Mouse (Mus musculus) CD4-positive naive resting alpha-beta T cell, adult 76 days (primary cell): Measurements from ENCODE around the gene Soga3. TPM values are rescaled to one million over a fixed set of nuclear protein-coding genes. Genes with fewer than 3 reads are reported as not detected.

Source experiments
- total RNA-seq: library from RNA; stranded (reverse); gene quantifications from one replicate; pipeline ENCODE4 v1.2.4, GENCODE M21; 2023

Gene Soga3
- total RNA-seq, result not detected

DNA sequence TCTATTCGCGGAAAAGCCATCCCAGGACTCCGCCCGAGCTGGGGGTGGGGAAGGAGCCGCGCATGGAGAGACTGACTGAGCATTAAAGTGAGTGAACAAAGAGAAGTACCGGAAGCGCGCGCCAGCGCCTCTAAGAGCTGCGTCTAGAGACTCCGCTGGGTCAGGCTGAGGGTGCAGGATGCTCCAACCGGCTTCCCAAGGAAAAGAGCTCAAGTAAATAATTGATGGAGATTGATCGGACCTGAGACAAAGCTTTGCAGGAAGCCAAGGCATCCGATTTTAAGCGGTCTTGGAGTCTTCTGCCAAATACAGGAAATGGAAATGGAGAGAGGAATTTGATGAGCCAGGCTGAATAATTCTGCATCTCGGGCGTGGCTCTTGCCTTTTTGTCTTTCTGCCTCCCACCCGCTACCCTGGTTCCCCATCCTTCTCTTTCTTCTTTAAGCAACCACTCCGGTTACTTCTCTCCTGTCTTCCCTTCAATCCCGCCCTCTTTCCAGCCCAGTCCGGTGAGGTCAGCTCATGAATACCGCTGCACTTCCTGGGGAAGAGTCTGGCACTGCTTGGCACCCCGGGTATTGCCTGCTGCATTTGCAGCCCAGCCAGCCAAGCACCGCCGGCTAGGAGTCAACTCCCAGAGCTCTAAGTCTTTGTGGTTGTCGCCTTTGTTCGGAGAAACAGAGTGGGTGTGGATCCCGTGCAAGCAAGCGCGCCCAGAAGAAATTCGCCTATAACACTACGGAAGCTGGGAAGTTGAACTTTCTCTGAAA is at the start of gene Soga3:
Gene Soga3 (plus strand): TSS at position 274 of the 770 bp plus-strand sequence.

DNA sequence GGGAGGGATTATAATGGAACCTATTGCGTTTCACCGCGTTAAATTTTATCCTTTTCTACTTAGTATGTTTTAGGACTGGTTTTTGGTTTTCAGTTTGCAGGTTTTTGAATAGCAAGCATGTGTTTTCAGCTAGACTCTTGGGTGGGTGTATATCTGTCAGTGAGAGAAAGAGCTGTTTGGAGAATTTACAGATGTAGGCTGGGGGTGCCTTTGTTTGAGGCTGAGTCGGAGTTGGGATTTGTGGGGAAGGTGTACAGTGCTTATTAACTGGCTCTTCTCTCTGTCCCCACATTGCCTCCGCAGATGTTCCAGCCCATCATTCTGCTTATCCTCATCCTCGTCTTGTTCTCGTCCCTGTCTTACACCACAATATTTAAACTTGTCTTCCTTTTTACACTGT is 55.0 kb downstream of the Soga3 start, which contains the start of gene Gm49353:
Gene Gm49353 (plus strand): TSS at position 313 of the 400 bp plus-strand sequence.

DNA sequence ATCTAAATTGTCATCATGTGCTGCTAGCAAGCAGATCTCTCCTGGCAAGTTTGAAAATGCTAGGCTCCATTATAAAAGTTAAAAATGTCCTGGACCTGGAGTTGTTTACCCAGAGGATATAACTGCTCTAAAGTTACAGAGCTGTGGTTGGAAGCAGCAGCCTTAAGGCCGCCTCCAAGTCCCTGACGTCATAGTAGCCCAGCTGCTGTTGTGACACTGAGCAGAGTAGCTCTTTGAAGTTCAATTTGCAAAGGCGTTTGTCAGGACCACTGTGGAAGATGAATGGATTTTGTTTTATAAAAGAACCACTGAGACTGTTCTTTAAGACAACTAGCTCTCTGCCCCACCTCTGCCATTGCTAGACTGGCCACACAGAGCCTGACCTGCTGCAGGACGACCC is 67.8 kb downstream of the Soga3 start, which contains the start of gene 9330159F19Rik:
Gene 9330159F19Rik (plus strand): TSS at position 154 of the 400 bp plus-strand sequence.

Other genes with a start within 250 kb of the Soga3 start
- not detected for gene 2310057J18Rik, start 157.5 kb upstream of the Soga3 start, total RNA-seq
- gene Gm49353, start 55.1 kb downstream of the Soga3 start, total RNA-seq, result not detected
- not detected for gene 9330159F19Rik, start 67.8 kb downstream of the Soga3 start, total RNA-seq
- 7.3 TPM for gene Echdc1, start 169.3 kb downstream of the Soga3 start, total RNA-seq
- gene Rnf146, start 218.6 kb downstream of the Soga3 start, total RNA-seq, result 77.7 TPM